Mouse (Mus musculus): Measurements from ENCODE around the gene Taok2. TPM values are rescaled to one million over a fixed set of nuclear protein-coding genes. Genes with fewer than 3 reads are reported as not detected.

Gene Taok2
- polyA plus RNA-seq, 1 experiment from 2014 or later, result 57.2 TPM

DNA sequence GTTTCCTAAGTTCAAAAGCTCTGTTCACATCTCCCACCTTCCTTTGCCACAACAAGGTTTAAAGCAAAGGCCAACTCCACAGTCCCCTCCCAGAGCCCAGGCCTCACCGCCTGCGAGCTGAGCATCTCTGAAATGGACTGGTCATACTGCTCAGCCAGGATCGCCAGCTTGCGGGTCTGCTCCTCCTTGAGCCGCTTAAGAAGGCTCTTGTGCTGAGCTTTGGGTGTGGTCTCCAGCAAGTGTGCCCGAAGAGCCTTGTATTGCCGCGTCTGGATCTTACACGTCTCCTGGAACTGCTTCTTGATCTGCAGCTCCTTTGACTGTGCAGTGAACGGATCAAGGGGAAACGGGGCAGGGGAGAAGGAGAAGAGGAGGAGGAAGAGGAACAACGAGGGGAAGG, 16.5 kb downstream of the Taok2 start:
- H3K27ac ChIP-seq, result no peak overlapping the region
- H3K9ac ChIP-seq, result no peak overlapping the region
- no peak overlapping the region for H3K4me3 ChIP-seq
- 87% methylated on average over 12 of the region's 12 CpGs for WGBS
- H3K27me3 ChIP-seq, result no peaks in the 10 kb centered on the region
- no peak for ATAC-seq (ENCODE audit: low FRiP score, low read depth)
- no peaks in the 10 kb centered on the region for H3K9me3 ChIP-seq
- H3K36me3 ChIP-seq, result peaks cover 92% of the 10 kb centered on the region
- peaks cover 15% of the 10 kb centered on the region for H3K4me1 ChIP-seq
- H3K4me2 ChIP-seq (replicated peaks), result no peak overlapping the region

DNA sequence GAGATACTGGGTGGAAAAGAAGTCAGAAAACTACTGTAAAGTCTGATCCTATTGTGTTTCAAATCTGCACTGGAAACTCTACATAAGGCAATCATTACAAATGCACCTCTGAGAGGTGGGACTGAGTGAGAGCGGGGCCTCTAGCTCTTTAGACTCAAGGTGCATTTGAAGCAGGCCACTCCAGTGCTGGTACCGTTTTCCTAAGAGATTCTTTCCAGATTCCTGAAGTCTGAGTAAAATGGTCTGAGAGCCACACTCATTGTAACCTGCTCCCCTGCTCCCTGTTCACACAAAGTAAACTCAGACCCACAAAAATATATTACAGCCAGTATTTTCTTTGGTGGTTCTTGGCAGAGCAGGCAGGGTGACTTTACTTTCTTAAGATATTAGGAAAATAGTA, 17.0 kb downstream of the Taok2 start:
- Histone ChIP-seq H3K9me3 (no peaks in the 10 kb centered on the region), H3K27me3 (no peaks in the 10 kb centered on the region), H3K4me2 (replicated peaks) (no peak overlapping the region), H3K4me3 (no peak overlapping the region), H3K36me3 (peaks cover 88% of the 10 kb centered on the region), H3K9ac (no peak overlapping the region), H3K4me1 (peaks cover 19% of the 10 kb centered on the region), H3K27ac (no peak overlapping the region)
- WGBS, result 85% methylated on average over 2 of the region's 2 CpGs
- ATAC-seq (ENCODE audit: low FRiP score, low read depth), result no peak

GRCm38 (mm10) chr7:126863791-126864190, 20.7 kb downstream of the Taok2 start:
- Histone ChIP-seq H3K27ac (peak overlapping the region; percentile 84; the same call in 1 of the 2 replicates), H3K36me3 (peaks cover 62% of the 10 kb centered on the region), H3K4me1 (peaks cover 29% of the 10 kb centered on the region), H3K4me3 (peak overlapping the region; percentile 75), H3K9ac (peak overlapping the region; percentile 82), H3K27me3 (no peaks in the 10 kb centered on the region), H3K4me2 (replicated peaks) (peak overlapping the region; percentile 88), H3K9me3 (no peaks in the 10 kb centered on the region)
- 71% methylated on average over 6 of the region's 6 CpGs for WGBS
- no peak for ATAC-seq (ENCODE audit: low FRiP score, low read depth)

DNA sequence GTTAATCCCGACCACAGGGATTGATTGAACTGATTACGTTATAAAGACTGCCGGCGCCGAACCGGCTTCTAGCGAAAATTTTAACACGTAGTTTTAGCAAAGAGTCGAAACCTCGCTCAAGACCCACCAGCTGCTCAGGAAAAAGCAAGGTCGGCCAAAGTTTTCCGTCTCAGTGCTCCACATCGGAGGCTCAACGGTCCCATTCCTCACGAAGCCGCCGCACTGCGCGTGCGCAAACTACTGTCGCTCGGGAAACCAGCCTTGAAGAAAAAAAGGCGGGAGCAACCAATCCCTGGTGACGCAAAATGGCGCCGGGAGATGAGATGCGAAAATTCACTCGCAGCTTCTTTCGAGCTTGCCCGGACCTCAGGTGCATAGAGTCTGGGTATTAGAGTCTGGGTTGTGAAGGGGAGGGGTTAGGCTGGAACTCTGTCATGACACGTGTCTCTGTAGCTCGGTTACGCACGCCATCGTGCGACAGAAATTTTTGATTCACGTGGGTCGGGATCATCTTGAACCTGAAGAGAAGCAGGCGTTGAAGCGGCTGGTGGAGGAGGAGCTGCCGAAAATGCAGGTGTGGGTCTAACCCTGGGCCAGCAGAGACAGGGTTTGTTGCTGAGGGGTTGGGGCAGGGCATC, 22.2 kb downstream of the Taok2 start, which contains the start of gene Ino80e:
TSS of gene Ino80e (minus strand) at position 231 of the 638 bp plus-strand sequence.
- Histone ChIP-seq H3K27ac (peak within 1 kb of the TSS; percentile 84), H3K9me3 (no peaks in the 10 kb centered on the region), H3K9ac (peak within 1 kb of the TSS; percentile 82), H3K4me3 (peak within 1 kb of the TSS; percentile 75), H3K4me1 (peaks cover 29% of the 10 kb centered on the region), H3K4me2 (replicated peaks) (peak within 1 kb of the TSS; percentile 88), H3K36me3 (peaks cover 62% of the 10 kb centered on the region), H3K27me3 (no peaks in the 10 kb centered on the region)
- under 1% methylated on average over 41 of the region's 41 CpGs for WGBS
- peak; percentile 75 for ATAC-seq (ENCODE audit: low FRiP score, low read depth)

DNA sequence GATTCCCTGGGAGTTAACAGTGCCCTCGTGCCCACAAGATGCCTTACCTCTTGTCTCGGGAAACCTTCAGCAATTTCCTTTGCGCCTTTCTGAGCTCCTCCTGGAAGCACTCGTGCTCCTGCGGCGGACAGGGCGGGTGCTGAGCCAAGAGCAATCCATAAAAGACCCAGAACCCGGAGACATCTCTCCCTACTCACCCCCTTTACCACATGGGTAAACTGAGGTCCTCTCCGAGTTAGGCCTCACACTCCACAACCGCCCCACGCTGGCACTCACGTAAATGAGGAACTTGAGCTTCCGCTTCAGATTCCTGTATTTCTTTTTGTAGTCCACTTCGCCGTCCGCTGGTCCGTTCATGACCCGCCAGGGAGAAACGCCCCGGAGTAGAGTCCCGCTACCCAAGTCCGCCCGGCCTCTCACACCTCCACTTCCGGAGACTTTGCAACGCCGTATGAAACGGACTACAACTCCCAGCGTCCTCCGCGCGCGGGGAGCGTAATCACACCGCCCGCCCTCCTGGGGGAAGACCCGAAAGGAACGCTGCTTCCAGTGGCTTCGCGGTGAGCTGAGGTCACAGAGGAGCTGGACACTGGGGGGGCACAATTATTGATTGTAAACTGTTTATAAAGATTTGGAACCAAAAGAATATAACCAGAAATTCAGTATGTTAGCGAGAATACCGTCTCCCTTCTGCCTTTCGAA, 22.9 kb downstream of the Taok2 start, which contains the start of gene Hirip3:
TSS of gene Hirip3 (plus strand) at position 544 of the 702 bp plus-strand sequence.
- Histone ChIP-seq H3K27ac (peak within 1 kb of the TSS; percentile 84), H3K9me3 (no peaks in the 10 kb centered on the region), H3K9ac (peak within 1 kb of the TSS; percentile 82), H3K4me3 (peak within 1 kb of the TSS; percentile 75), H3K4me1 (peaks cover 29% of the 10 kb centered on the region), H3K4me2 (replicated peaks) (peak within 1 kb of the TSS; percentile 88), H3K36me3 (peaks cover 62% of the 10 kb centered on the region), H3K27me3 (no peaks in the 10 kb centered on the region)
- ATAC-seq (ENCODE audit: low FRiP score, low read depth), result peak; percentile 92
- WGBS, result under 1% methylated on average over 42 of the region's 42 CpGs

DNA sequence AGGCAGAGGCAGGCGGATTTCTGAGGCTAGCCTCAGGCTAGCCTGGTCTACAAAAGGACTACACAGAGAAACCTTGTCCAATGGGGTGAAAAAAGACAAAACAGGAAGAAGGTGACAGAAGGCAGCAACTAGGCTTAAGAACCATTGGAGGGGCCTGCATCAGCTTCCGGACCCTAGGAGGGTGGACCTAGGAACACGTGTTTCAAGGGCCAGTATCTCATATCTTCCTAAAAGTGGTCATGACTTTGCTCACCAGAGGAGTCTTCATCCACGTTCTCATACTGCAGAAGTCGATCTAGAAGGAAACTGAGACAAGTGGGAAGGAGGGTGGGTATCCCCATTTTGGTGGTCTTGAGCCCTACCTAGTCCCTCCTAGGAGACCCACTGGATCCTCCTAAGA, 23.5 kb downstream of the Taok2 start:
- Histone ChIP-seq H3K4me1 (peaks cover 29% of the 10 kb centered on the region), H3K9ac (peak overlapping the region; percentile 82), H3K4me2 (replicated peaks) (peak overlapping the region; percentile 88), H3K27me3 (no peaks in the 10 kb centered on the region), H3K4me3 (peak overlapping the region; percentile 75), H3K27ac (no peak overlapping the region), H3K9me3 (no peaks in the 10 kb centered on the region), H3K36me3 (peaks cover 62% of the 10 kb centered on the region)
- no peak for ATAC-seq (ENCODE audit: low FRiP score, low read depth)
- 71% methylated on average over 5 of the region's 5 CpGs for WGBS

DNA sequence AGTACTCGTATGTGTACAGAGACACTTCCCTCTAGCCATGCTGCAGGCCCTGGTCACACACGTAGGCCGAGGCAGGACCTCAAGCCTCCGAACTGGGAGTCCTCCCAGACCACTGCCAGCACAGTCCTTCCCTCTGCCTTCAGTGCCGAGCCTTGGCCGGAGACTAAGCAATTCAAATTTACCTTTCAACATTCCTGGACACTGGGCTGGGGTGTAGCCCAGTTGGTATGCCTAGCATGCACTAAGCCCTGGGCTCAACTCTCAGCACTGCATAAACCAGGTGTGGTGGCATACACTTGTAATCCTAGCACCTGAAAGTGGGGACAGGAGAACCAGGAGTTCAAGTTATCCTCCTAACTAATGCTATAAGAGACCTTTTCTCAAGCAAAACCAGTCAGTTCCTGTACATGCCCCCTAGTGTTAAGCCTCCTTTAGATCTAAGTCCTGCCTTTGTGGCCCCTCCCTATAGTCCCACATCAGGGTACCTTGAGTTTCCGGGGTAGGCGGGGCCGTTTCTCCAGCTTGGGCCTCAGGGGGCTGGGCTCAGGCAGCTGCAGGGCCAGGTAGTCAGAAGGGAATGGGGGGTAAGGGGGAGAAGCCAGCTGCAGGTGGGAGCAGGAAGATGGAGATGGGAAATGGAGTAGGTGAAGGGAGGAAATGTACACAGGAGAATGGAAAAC, 27.6 kb downstream of the Taok2 start:
- WGBS, result 72% methylated on average over 9 of the region's 9 CpGs
- Histone ChIP-seq H3K9ac (no peak overlapping the region), H3K9me3 (no peaks in the 10 kb centered on the region), H3K36me3 (peaks cover 81% of the 10 kb centered on the region), H3K4me1 (peaks cover 9% of the 10 kb centered on the region), H3K4me3 (no peak overlapping the region), H3K4me2 (replicated peaks) (no peak overlapping the region), H3K27ac (no peak overlapping the region), H3K27me3 (no peaks in the 10 kb centered on the region)
- ATAC-seq (ENCODE audit: low FRiP score, low read depth), result no peak

DNA sequence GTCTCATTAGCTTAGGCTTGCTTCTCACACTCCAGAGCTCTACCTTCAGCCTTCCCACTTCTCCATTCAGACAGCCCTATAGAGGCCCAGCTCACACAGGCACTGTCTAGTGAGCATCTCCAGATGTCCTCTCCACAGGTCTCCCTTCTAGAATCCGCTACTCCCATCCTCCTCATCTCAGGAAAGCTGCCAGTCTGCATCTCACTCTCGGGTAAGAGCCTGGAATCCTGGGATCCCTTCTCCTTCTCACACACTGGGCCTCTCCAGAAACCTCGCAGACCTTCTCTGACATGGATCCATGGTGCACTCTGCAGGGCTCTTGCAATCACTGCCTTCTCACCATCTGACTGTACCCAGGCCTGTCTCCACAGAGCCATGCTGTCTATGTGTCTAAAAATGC, 28.9 kb downstream of the Taok2 start:
- no peaks in the 10 kb centered on the region for H3K9me3 ChIP-seq
- H3K4me2 ChIP-seq (replicated peaks), result no peak overlapping the region
- H3K4me1 ChIP-seq, result peaks cover 2% of the 10 kb centered on the region
- no peak overlapping the region for H3K4me3 ChIP-seq
- H3K9ac ChIP-seq, result no peak overlapping the region
- H3K27me3 ChIP-seq, result peaks cover 7% of the 10 kb centered on the region
- WGBS, result 86% methylated on average over 3 of the region's 3 CpGs
- no peak overlapping the region for H3K27ac ChIP-seq
- peaks cover 84% of the 10 kb centered on the region for H3K36me3 ChIP-seq
- ATAC-seq (ENCODE audit: low FRiP score, low read depth), result no peak

- WGBS, result 95% methylated on average over 5 of the region's 5 CpGs
- H3K36me3 ChIP-seq, result peaks cover 70% of the 10 kb centered on the region
Observed at GRCm38 (mm10) chr7:126853454-126853853, 31.0 kb downstream of the Taok2 start.

GRCm38 (mm10) chr7:126851192-126851591, 33.3 kb downstream of the Taok2 start:
- Histone ChIP-seq H3K4me2 (replicated peaks) (no peak overlapping the region), H3K9me3 (no peaks in the 10 kb centered on the region), H3K27ac (no peak overlapping the region), H3K27me3 (peaks cover 46% of the 10 kb centered on the region), H3K4me3 (no peak overlapping the region), H3K4me1 (peaks cover 20% of the 10 kb centered on the region), H3K9ac (no peak overlapping the region; the same call in 1 of the 2 replicates), H3K36me3 (peaks cover 47% of the 10 kb centered on the region)
- no peak for ATAC-seq (ENCODE audit: low FRiP score, low read depth)
- WGBS, result 37% methylated on average over 12 of the region's 12 CpGs

More at GRCm38 (mm10) chr7:126853454-126853853, 31.0 kb downstream of the Taok2 start:
- Histone ChIP-seq H3K4me1 (peaks cover 6% of the 10 kb centered on the region), H3K27me3 (peaks cover 28% of the 10 kb centered on the region), H3K4me2 (replicated peaks) (no peak overlapping the region), H3K27ac (no peak overlapping the region), H3K9me3 (no peaks in the 10 kb centered on the region), H3K9ac (no peak overlapping the region), H3K4me3 (no peak overlapping the region)
- ATAC-seq (ENCODE audit: low FRiP score, low read depth), result no peak

DNA sequence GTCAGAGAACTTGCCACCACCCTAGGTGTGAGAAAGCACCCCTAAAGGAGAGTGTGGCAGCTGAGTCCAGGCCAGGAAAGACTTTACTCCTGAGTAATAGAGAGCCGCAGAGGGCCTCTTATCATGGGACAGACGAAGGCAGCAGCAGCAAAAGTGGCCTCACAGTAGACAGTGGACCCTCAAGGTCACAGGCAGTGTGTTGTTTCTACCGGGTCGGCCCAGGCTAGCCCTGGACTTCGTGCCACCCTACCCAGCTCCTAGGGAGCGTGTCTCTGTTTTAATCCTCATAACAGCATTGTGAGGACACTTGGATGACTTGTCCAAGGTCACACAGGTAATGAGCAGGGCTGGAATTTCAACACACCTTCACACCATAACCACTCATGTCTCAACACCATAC, 34.3 kb downstream of the Taok2 start:
- peaks cover 20% of the 10 kb centered on the region for H3K4me1 ChIP-seq
- peaks cover 37% of the 10 kb centered on the region for H3K36me3 ChIP-seq
- H3K9me3 ChIP-seq, result no peaks in the 10 kb centered on the region
- H3K27me3 ChIP-seq, result peaks cover 46% of the 10 kb centered on the region
- WGBS, result 85% methylated on average over 6 of the region's 6 CpGs
- no peak for ATAC-seq (ENCODE audit: low FRiP score, low read depth)
- no peak overlapping the region for H3K27ac ChIP-seq
- no peak overlapping the region for H3K4me2 ChIP-seq (replicated peaks)
- no peak overlapping the region for H3K4me3 ChIP-seq
- H3K9ac ChIP-seq, result no peak overlapping the region

GRCm38 (mm10) chr7:126848794-126849193, 35.7 kb downstream of the Taok2 start:
- Histone ChIP-seq H3K9ac (peak overlapping the region; percentile 70), H3K4me1 (peaks cover 20% of the 10 kb centered on the region), H3K9me3 (no peaks in the 10 kb centered on the region), H3K27ac (no peak overlapping the region), H3K36me3 (peaks cover 23% of the 10 kb centered on the region), H3K27me3 (peaks cover 46% of the 10 kb centered on the region), H3K4me2 (replicated peaks) (peak overlapping the region; percentile 99), H3K4me3 (peak overlapping the region; percentile 59)
- no peak for ATAC-seq (ENCODE audit: low FRiP score, low read depth)
- WGBS, result 20% methylated on average over 10 of the region's 10 CpGs

Data from limb, embryonic 13.5 days (tissue).